Mouse (Mus musculus): ENCODE data around the gene Jmjd7. TPM values are rescaled to one million over a fixed set of nuclear protein-coding genes. Genes with fewer than 3 reads are reported as not detected.
A peak's percentile ranks its signal among the peaks of the same experiment; 100 is the strongest.

Jmjd7 gene
- polyA plus RNA-seq, 1 experiment from 2014 or later = 21.9 TPM

GRCm38 (mm10) chr2:120065243-120065642, 38.0 kb downstream of the Jmjd7 start:
- no peak overlapping the region for H3K4me3 ChIP-seq (replicated peaks)
- H3K4me2 ChIP-seq = no peak overlapping the region
- H3K9me3 ChIP-seq (replicated peaks) = no peaks in the 10 kb centered on the region
- no peaks in the 10 kb centered on the region for H3K36me3 ChIP-seq
- 93% methylated on average over 10 of the region's 10 CpGs for WGBS
- H3K9ac ChIP-seq = no peak overlapping the region
- no peak for ATAC-seq (replicated peaks; ENCODE audit: low FRiP score)
- peaks cover 16% of the 10 kb centered on the region for H3K4me1 ChIP-seq
- H3K27ac ChIP-seq = no peak overlapping the region
- no peaks in the 10 kb centered on the region for H3K27me3 ChIP-seq

DNA sequence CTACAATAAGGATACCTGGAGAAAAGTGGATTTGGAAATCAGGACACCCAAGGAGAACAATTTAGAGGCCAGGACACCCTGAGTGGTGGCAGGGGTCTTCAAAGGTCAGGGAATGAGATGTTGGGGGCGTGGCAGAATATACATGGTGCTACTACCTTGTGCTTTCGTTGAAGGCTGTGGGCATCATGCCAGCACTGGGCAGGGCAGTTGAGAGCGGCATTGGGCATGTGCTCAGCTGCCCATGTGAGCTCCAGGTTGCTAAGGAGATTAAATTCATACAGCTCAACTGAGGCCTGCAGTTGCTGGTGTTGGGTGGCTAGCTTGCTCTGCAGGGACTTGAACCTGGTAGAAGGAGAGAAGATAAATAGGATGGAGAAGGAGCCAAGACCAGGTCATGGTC, 38.9 kb downstream of the Jmjd7 start:
- Histone ChIP-seq H3K27ac (no peak overlapping the region), H3K27me3 (no peaks in the 10 kb centered on the region), H3K9me3 (replicated peaks) (no peaks in the 10 kb centered on the region), H3K4me3 (replicated peaks) (no peak overlapping the region), H3K9ac (no peak overlapping the region), H3K4me1 (peaks cover 7% of the 10 kb centered on the region), H3K36me3 (no peaks in the 10 kb centered on the region), H3K4me2 (no peak overlapping the region)
- WGBS = 76% methylated on average over 3 of the region's 3 CpGs
- no peak for ATAC-seq (replicated peaks; ENCODE audit: low FRiP score)

DNA sequence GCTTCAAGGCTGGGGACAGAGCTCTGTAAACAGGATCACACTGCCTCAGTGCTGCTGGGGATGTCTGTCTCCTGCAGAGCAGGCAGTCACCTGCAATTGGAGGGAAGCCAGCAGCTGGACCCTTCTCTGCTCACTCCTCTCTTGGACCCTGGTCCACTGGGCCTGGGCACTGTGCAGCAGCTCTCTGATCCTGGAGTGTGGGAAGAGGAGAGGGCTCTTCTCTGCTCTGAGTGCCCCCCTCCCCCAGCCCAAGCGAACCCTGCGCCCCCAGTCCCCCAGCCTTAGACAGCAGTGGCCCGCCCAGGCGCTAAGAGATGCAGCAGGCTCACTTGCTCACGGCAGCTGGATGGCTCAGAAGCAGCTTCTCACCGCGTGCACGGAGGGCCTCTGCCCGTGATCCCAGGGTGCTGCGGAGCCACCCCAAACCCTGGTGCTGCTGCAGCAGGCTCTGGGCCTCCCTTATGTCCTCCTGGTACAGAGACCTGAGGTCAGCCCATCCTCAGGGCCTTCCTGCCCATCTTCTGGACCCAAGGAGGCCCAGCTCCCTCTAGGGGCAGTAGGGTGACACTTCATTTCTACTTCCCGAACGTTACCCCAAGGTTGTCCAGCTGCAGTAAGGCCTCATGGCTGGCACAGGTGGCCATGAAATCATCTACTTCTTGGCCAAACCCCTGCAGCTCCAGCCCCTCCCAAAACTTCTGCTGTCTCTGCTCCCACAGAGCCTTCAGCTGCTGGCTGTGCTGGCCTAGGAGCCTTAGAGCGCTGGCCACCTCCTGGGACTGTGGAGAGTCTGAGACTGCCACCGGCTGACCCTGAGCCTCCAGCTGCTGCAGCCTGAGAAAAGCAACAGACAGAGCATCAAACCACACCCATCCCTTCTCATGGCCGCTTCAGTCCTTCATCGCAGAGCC, 41.5 kb downstream of the Jmjd7 start:
- Histone ChIP-seq H3K9ac (no peak overlapping the region), H3K36me3 (no peaks in the 10 kb centered on the region), H3K4me1 (no peaks in the 10 kb centered on the region), H3K9me3 (replicated peaks) (no peaks in the 10 kb centered on the region), H3K4me2 (no peak overlapping the region), H3K4me3 (replicated peaks) (no peak overlapping the region), H3K27ac (no peak overlapping the region), H3K27me3 (no peaks in the 10 kb centered on the region)
- 44% methylated on average over 16 of the region's 16 CpGs for WGBS
- ATAC-seq (replicated peaks; ENCODE audit: low FRiP score) = peak; percentile 35; the same call in 1 of the 2 replicates

DNA sequence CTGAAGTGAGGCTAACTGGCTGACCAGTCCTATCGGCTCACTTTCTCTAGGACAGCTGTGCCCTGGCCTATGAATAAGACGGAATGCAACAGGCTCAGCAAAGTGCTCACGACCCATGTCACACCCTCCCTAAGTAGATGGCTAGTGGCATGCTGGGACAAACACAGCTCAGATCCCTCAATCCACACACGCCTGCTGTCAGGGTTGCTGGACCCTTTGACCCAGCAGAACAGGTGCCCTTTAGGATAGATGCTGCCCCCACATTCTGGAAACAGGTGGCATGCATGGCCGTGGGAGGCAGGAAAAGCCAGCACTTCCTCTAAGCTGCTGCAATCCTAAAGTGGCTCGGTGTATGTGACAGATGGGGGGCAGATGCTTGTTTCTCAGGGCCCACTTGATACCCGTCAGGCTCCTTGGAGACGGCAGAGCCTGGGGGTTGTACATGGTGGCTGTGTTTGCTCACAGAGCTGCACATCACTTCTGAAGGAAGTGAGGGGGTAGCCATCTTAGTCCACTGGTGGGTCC, 42.2 kb downstream of the Jmjd7 start:
- H3K27ac ChIP-seq = no peak overlapping the region
- H3K4me2 ChIP-seq = no peak overlapping the region
- 0 out of 2 replicates have a peak, but pooled peaks cover under 1% of the 10 kb centered on the region for H3K27me3 ChIP-seq
- no peaks in the 10 kb centered on the region for H3K4me1 ChIP-seq
- H3K9ac ChIP-seq = no peak overlapping the region
- H3K4me3 ChIP-seq (replicated peaks) = no peak overlapping the region
- H3K36me3 ChIP-seq = no peaks in the 10 kb centered on the region
- ATAC-seq (replicated peaks; ENCODE audit: low FRiP score) = no peak
- no peaks in the 10 kb centered on the region for H3K9me3 ChIP-seq (replicated peaks)
- WGBS = 66% methylated on average over 8 of the region's 8 CpGs

GRCm38 (mm10) chr2:120074096-120074495, 46.8 kb downstream of the Jmjd7 start:
- no peak overlapping the region for H3K27ac ChIP-seq
- no peaks in the 10 kb centered on the region for H3K9me3 ChIP-seq (replicated peaks)
- no peak for ATAC-seq (replicated peaks; ENCODE audit: low FRiP score)
- no peak overlapping the region for H3K9ac ChIP-seq
- H3K36me3 ChIP-seq = no peaks in the 10 kb centered on the region
- no peak overlapping the region for H3K4me2 ChIP-seq
- H3K4me1 ChIP-seq = peaks cover 11% of the 10 kb centered on the region; the same call in 1 of the 2 replicates
- H3K4me3 ChIP-seq (replicated peaks) = no peak overlapping the region
- WGBS = 92% methylated on average over 4 of the region's 4 CpGs
- H3K27me3 ChIP-seq = peaks cover 29% of the 10 kb centered on the region

- whole genome bisulfite sequencing = 1% methylated on average over 36 of the region's 36 CpGs
Measured at GRCm38 (mm10) chr2:120076076-120076705, 48.9 kb downstream of the Jmjd7 start.

More at GRCm38 (mm10) chr2:120076076-120076705, 48.9 kb downstream of the Jmjd7 start:
- Histone ChIP-seq H3K27ac (no peak overlapping the region), H3K4me1 (peaks cover 11% of the 10 kb centered on the region; the same call in 1 of the 2 replicates), H3K4me3 (replicated peaks) (peak overlapping the region; percentile 42), H3K27me3 (peaks cover 32% of the 10 kb centered on the region), H3K36me3 (no peaks in the 10 kb centered on the region), H3K4me2 (peak overlapping the region; percentile 78), H3K9ac (no peak overlapping the region), H3K9me3 (replicated peaks) (no peaks in the 10 kb centered on the region)
- peak; percentile 76 for ATAC-seq (replicated peaks; ENCODE audit: low FRiP score)

Small RNAs within 50 kb of the gene (microRNA-seq; reads per million reads assigned to microRNA genes)
- gene Mir7665 = not detected

Other genes starting within 250 kb of the Jmjd7 start
- 29.9 and 34.1 TPM in 2 replicates for gene Rpap1, start 239.9 kb upstream of the Jmjd7 start, polyA plus RNA-seq (2015; fragmentation: Nextera tagmentation; extraction: Ambion mirVana)
- 12.3 and 13.0 TPM in 2 replicates for gene Tyro3, start 229.8 kb upstream of the Jmjd7 start, polyA plus RNA-seq (2015; fragmentation: Nextera tagmentation; extraction: Ambion mirVana)
- gene Mga, start 130.3 kb upstream of the Jmjd7 start, polyA plus RNA-seq (2015; fragmentation: Nextera tagmentation; extraction: Ambion mirVana) = 27.1 and 31.7 TPM in 2 replicates
- gene Mapkbp1, start 54.8 kb upstream of the Jmjd7 start, polyA plus RNA-seq (2015; fragmentation: Nextera tagmentation; extraction: Ambion mirVana) = 3.3 and 4.0 TPM in 2 replicates
- gene Gm28042, start within 50 bp of the Jmjd7 start, polyA plus RNA-seq (2015; fragmentation: Nextera tagmentation; extraction: Ambion mirVana) = 2.9 and 3.3 TPM in 2 replicates
- gene Pla2g4b, start 5.9 kb downstream of the Jmjd7 start, polyA plus RNA-seq (2015; fragmentation: Nextera tagmentation; extraction: Ambion mirVana) = 1.8 and 2.6 TPM in 2 replicates
- gene Ehd4, start 127.1 kb downstream of the Jmjd7 start, polyA plus RNA-seq (2015; fragmentation: Nextera tagmentation; extraction: Ambion mirVana) = 57.3 and 66.6 TPM in 2 replicates
- 0.05 and 0.10 TPM in 2 replicates for gene Pla2g4e, start 217.9 kb downstream of the Jmjd7 start, polyA plus RNA-seq (2015; fragmentation: Nextera tagmentation; extraction: Ambion mirVana)

Measured in kidney, embryonic 15.5 days (tissue).